Mouse (Mus musculus): ENCODE measurements around the gene Sycn. TPM values are rescaled to one million over a fixed set of nuclear protein-coding genes. Genes with fewer than 3 reads are reported as not detected.

Gene Sycn
- polyA plus RNA-seq, 1 experiment from 2014 or later = not detected

Small RNA genes within 50 kb of the gene (microRNA-seq; reads per million reads assigned to microRNA genes)
- 0.66 reads per million for gene Mir7049

Other genes starting within 250 kb of the Sycn start
- gene Selenov, start 249.7 kb upstream of the Sycn start, polyA plus RNA-seq (2015; fragmentation: Nextera tagmentation; extraction: Ambion mirVana) = 0.24 and 0.31 TPM in 2 replicates
- 15.4 and 16.7 TPM in 2 replicates for gene Dll3, start 238.6 kb upstream of the Sycn start, polyA plus RNA-seq (2015; fragmentation: Nextera tagmentation; extraction: Ambion mirVana)
- 149 and 158 TPM in 2 replicates for gene Timm50, start 228.8 kb upstream of the Sycn start, polyA plus RNA-seq (2015; fragmentation: Nextera tagmentation; extraction: Ambion mirVana)
- gene Supt5, start 202.1 kb upstream of the Sycn start, polyA plus RNA-seq (2015; fragmentation: Nextera tagmentation; extraction: Ambion mirVana) = 104 and 107 TPM in 2 replicates
- 514 and 544 TPM in 2 replicates for gene Rps16, start 190.2 kb upstream of the Sycn start, polyA plus RNA-seq (2015; fragmentation: Nextera tagmentation; extraction: Ambion mirVana)
- gene Plekhg2, start 168.3 kb upstream of the Sycn start, polyA plus RNA-seq (2015; fragmentation: Nextera tagmentation; extraction: Ambion mirVana) = 42.8 and 47.8 TPM in 2 replicates
- 5.6 and 5.7 TPM in 2 replicates for gene Zfp36, start 160.6 kb upstream of the Sycn start, polyA plus RNA-seq (2015; fragmentation: Nextera tagmentation; extraction: Ambion mirVana)
- gene Med29, start 148.2 kb upstream of the Sycn start, polyA plus RNA-seq (2015; fragmentation: Nextera tagmentation; extraction: Ambion mirVana) = 44.6 and 46.9 TPM in 2 replicates
- 98.0 and 106 TPM in 2 replicates for gene Paf1, start 147.9 kb upstream of the Sycn start, polyA plus RNA-seq (2015; fragmentation: Nextera tagmentation; extraction: Ambion mirVana)
- gene Gmfg, start 103.4 kb upstream of the Sycn start, polyA plus RNA-seq (2015; fragmentation: Nextera tagmentation; extraction: Ambion mirVana) = 4.0 and 4.7 TPM in 2 replicates
- 10.9 and 13.0 TPM in 2 replicates for gene Lrfn1, start 88.9 kb upstream of the Sycn start, polyA plus RNA-seq (2015; fragmentation: Nextera tagmentation; extraction: Ambion mirVana)
- not detected in 2 replicates for gene Ifnl2, start 30.4 kb upstream of the Sycn start, polyA plus RNA-seq (2015; fragmentation: Nextera tagmentation; extraction: Ambion mirVana)
- gene Ifnl3, start 18.0 kb upstream of the Sycn start, polyA plus RNA-seq (2015; fragmentation: Nextera tagmentation; extraction: Ambion mirVana) = not detected in 2 replicates
- gene Nccrp1, start 6.4 kb downstream of the Sycn start, polyA plus RNA-seq (2015; fragmentation: Nextera tagmentation; extraction: Ambion mirVana) = not detected in 2 replicates
- 24.3 and 25.7 TPM in 2 replicates for gene Samd4b, start 57.3 kb downstream of the Sycn start, polyA plus RNA-seq (2015; fragmentation: Nextera tagmentation; extraction: Ambion mirVana)
- 28.9 and 30.0 TPM in 2 replicates for gene Pak4, start 57.3 kb downstream of the Sycn start, polyA plus RNA-seq (2015; fragmentation: Nextera tagmentation; extraction: Ambion mirVana)
- not detected in 2 replicates for gene Acp7, start 90.4 kb downstream of the Sycn start, polyA plus RNA-seq (2015; fragmentation: Nextera tagmentation; extraction: Ambion mirVana)
- gene Fbxo27, start 152.0 kb downstream of the Sycn start, polyA plus RNA-seq (2015; fragmentation: Nextera tagmentation; extraction: Ambion mirVana) = 6.3 TPM in 2 replicates
- gene Fbxo17, start 175.9 kb downstream of the Sycn start, polyA plus RNA-seq (2015; fragmentation: Nextera tagmentation; extraction: Ambion mirVana) = 3.3 and 3.8 TPM in 2 replicates
- 109 and 113 TPM in 2 replicates for gene Mrps12, start 200.9 kb downstream of the Sycn start, polyA plus RNA-seq (2015; fragmentation: Nextera tagmentation; extraction: Ambion mirVana)
- gene Sars2, start 201.1 kb downstream of the Sycn start, polyA plus RNA-seq (2015; fragmentation: Nextera tagmentation; extraction: Ambion mirVana) = 18.5 and 18.6 TPM in 2 replicates
- 0.27 TPM in 1 of 2 replicates, not detected in the other for gene Ccer2, start 215.3 kb downstream of the Sycn start, polyA plus RNA-seq (2015; fragmentation: Nextera tagmentation; extraction: Ambion mirVana)
- gene Sirt2, start 225.8 kb downstream of the Sycn start, polyA plus RNA-seq (2015; fragmentation: Nextera tagmentation; extraction: Ambion mirVana) = 105 and 109 TPM in 2 replicates
- gene Nfkbib, start 226.6 kb downstream of the Sycn start, polyA plus RNA-seq (2015; fragmentation: Nextera tagmentation; extraction: Ambion mirVana) = 59.0 and 62.0 TPM in 2 replicates
- gene Rinl, start 248.1 kb downstream of the Sycn start, polyA plus RNA-seq (2015; fragmentation: Nextera tagmentation; extraction: Ambion mirVana) = 1.8 and 2.5 TPM in 2 replicates

Measured in forebrain, embryonic 15.5 days (tissue).